Mouse (Mus musculus) hindbrain, postnatal 0 days (tissue): ENCODE results near the gene 4931414P19Rik. TPM values are rescaled to one million over a fixed set of nuclear protein-coding genes. Genes with fewer than 3 reads are reported as not detected.

Experiments used
- ATAC-seq: fragments of 200-750 bp; cut with Nextera tagmentation; 2 replicates; pipeline ENCODE4 v1.8.0; 2017; ENCODE audit warnings: mild to moderate bottlenecking, moderate TSS enrichment, moderate library complexity
- DNase-seq: peaks from one replicate; pipeline ENCODE4 v3.0.0-alpha.2; 2015; ENCODE audit warnings: low spot score
- H3K27ac ChIP-seq: fragments of 300-500 bp; sonication (generic); 2 replicates; pipeline ENCODE4 v1.5.1; 2014; ENCODE audit warnings: mild to moderate bottlenecking
- H3K27me3 ChIP-seq: fragments of 300-500 bp; sonication (generic); 2 replicates; pipeline ENCODE4 v1.6.1; 2014; ENCODE audit warnings: low read length, mixed read lengths; ENCODE audit not compliant: insufficient read depth
- H3K36me3 ChIP-seq: fragments of 300-500 bp; sonication (generic); 2 replicates; pipeline ENCODE4 v1.6.1; 2014; ENCODE audit warnings: low read length, mixed read lengths; ENCODE audit not compliant: insufficient read depth
- H3K4me1 ChIP-seq: fragments of 300-500 bp; sonication (generic); 2 replicates; pipeline ENCODE4 v1.6.1; 2014; ENCODE audit warnings: antibody characterized with exemption, low read length, mixed read lengths; ENCODE audit not compliant: insufficient read depth
- H3K4me2 ChIP-seq: fragments of 300-500 bp; sonication (generic); 2 replicates; pipeline ENCODE4 v1.6.1; 2014; ENCODE audit warnings: low read depth, mild to moderate bottlenecking, low read length, moderate library complexity, mixed read lengths
- H3K4me3 ChIP-seq: fragments of 300-500 bp; sonication (generic); 2 replicates; pipeline ENCODE4 v1.5.1; 2014; ENCODE audit warnings: low read length
- H3K9ac ChIP-seq: fragments of 300-500 bp; sonication (generic); replicated peaks from 2 replicates; pipeline ENCODE4 v1.6.1; 2014; ENCODE audit warnings: mild to moderate bottlenecking, low read length, moderate library complexity, mixed read lengths
- H3K9me3 ChIP-seq: fragments of 300-500 bp; sonication (generic); 2 replicates; pipeline ENCODE4 v1.6.1; 2016; ENCODE audit warnings: low read length, mixed read lengths
- CTCF ChIP-seq: IDR thresholded peaks from 2 replicates; pipeline ENCODE4 v1.5.1; 2016; ENCODE audit warnings: antibody characterized with exemption, control low read depth, low read depth
- WGBS: fragments of 180-500 bp; shearing (Covaris S2); extraction: QIAGEN DNeasy Blood & Tissue Kit; methylation state at CpG from one replicate; pipeline ENCODE4 v1.1.7; 2014; 5-methylcytosine and 5-hydroxymethylcytosine counted together
- polyA plus RNA-seq: library from polyadenylated mRNA; unstranded; fragments of >200 nt; fragmentation: Nextera tagmentation; extraction: Ambion mirVana; gene quantifications from 2 replicates; pipeline ENCODE4 v1.2.1, GENCODE M21; 2015
- total RNA-seq: library from RNA; depleted of rRNA; stranded (reverse); fragments of >200 nt; gene quantifications from 2 replicates; pipeline ENCODE4 v1.2.3, GENCODE M21; 2014; rRNA removed

The 4931414P19Rik gene
- total RNA-seq (4.8 and 6.8 TPM in 2 replicates), polyA plus RNA-seq (2.5 and 3.9 TPM in 2 replicates)

DNA sequence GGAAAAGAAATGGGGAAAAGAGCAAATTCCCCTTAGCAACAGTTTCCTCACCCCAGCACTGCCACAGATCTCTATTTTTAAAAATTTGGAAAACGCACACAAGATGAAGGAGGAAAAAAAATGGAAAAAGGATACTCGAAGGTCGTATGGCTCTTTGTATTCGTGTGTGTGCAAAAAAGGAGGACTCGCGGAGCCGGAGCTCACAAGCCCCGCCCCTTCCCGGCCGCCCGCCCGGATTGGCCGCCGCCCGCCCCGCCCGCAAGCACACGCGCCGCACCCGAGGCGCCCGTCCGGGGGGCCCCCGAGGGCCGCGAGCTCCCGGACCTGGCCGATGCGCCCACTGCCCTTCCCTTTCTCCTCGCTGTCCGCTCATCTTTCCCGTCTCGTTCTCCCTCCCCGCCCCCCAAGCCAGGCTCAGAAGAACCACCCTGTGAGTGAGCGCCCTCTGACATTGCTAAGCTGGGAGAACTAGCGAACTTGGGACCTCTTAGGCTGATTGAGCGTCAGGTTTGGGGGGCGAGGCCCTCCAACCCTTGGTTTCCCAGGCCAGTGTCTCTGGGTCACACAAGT is at the start of gene 4931414P19Rik:
Gene 4931414P19Rik, minus strand, starts transcription at position 242 of the 570 bp plus-strand sequence.
- Histone ChIP-seq H3K27ac (peak within 1 kb of the TSS; percentile 81), H3K4me1 (no peaks in the 10 kb centered on the region), H3K27me3 (no peaks in the 10 kb centered on the region), H3K4me2 (peak within 1 kb of the TSS; percentile 69), H3K36me3 (no peaks in the 10 kb centered on the region), H3K9me3 (no peaks in the 10 kb centered on the region), H3K4me3 (peak within 1 kb of the TSS; percentile 40), H3K9ac (peak within 1 kb of the TSS; percentile 52)
- WGBS = 4% methylated on average over 34 of the region's 39 CpGs
- peak; percentile 85 for DNase-seq
- ATAC-seq = peak; percentile 27; the same call in 1 of the 2 replicates
- TF ChIP-seq CTCF = no peak

DNA sequence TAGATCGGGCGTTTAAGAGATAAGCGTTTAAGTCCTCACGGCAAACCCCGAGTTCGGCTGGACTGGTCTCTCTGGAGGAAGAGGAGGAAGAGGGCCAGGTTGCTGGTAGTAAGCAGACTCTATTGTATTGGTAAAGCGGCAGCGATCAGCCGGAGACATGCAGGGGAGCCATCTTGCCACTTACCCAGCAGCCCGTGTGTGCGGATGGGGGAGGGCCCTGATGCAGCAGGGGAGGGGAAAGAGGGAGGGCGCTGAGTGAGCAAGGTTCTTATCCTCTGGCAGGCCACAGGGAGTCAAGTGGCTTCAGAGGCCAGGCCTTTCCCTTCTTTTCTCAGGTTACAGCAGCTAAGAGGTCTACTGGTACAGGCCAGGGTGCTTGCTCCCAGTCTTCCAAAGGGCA is 47.7 kb upstream of the 4931414P19Rik start:
- Histone ChIP-seq H3K4me2 (peak overlapping the region; percentile 82), H3K9ac (peak overlapping the region; percentile 82), H3K36me3 (peaks cover 42% of the 10 kb centered on the region), H3K4me1 (peaks cover 10% of the 10 kb centered on the region), H3K4me3 (peak overlapping the region; percentile 76), H3K27me3 (no peaks in the 10 kb centered on the region), H3K27ac (peak overlapping the region; percentile 83), H3K9me3 (no peaks in the 10 kb centered on the region)
- TF ChIP-seq CTCF = 0 out of 2 replicates have a peak, but pooled peaks have one; percentile 6
- ATAC-seq (peak; percentile 86), DNase-seq (peak; percentile 92)
- 1% methylated on average over 12 of the region's 12 CpGs for WGBS

DNA sequence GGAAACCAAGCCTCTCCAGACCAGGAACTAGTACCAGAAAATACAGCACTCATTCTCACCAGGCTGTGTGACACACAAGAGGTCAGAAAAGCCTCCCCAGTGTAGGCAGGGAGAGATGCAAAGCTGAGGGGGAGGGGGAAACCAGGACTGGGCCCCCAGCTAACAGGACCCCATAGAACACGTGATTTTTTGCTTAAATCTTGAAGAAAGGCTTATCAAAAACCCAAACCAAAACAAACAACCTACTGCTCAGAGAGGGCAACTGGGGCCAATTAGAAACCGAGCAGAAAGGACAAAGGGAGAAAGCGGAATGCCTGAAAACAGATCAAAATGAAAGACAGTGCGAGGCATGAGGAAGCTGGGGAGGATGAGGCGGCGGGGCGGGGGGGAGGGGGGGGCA is 47.0 kb upstream of the 4931414P19Rik start:
- DNase-seq (no peak), ATAC-seq (no peak)
- H3K36me3 ChIP-seq = peaks cover 49% of the 10 kb centered on the region
- peak overlapping the region; percentile 82 for H3K9ac ChIP-seq
- H3K9me3 ChIP-seq = no peaks in the 10 kb centered on the region
- TF ChIP-seq CTCF = no peak
- peak overlapping the region; percentile 82 for H3K4me2 ChIP-seq
- peak overlapping the region; percentile 83 for H3K27ac ChIP-seq
- peak overlapping the region; percentile 76 for H3K4me3 ChIP-seq
- 0% methylated on average over 7 of the region's 7 CpGs for WGBS
- peaks cover 10% of the 10 kb centered on the region for H3K4me1 ChIP-seq
- H3K27me3 ChIP-seq = no peaks in the 10 kb centered on the region

DNA sequence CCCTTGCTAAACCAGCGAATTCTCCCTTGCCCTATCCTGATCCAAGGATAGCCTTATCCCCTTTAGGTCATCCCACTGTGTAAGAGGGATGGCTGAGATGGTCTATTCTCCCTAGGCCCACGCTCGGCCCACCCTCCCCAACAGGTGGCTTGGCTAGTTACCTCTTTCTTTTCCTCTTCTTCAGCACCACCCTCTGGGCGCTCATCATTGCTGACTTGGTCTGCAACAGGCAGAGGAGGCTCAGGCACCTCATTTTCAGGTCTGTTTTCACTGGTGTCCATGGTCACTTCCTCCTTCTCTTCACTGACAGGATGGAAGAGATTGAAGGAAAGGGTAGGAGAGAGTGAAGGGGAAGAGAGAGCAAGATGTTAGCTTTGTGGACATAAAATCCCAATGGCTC is 45.8 kb upstream of the 4931414P19Rik start:
- ATAC-seq (no peak), DNase-seq (no peak)
- no peak overlapping the region for H3K4me3 ChIP-seq
- peak overlapping the region; percentile 82 for H3K4me2 ChIP-seq
- no peaks in the 10 kb centered on the region for H3K27me3 ChIP-seq
- H3K4me1 ChIP-seq = peaks cover 10% of the 10 kb centered on the region
- no peak overlapping the region for H3K27ac ChIP-seq
- no peak for TF ChIP-seq CTCF
- H3K9ac ChIP-seq = no peak overlapping the region
- WGBS = 70% methylated on average over 4 of the region's 4 CpGs
- H3K36me3 ChIP-seq = peaks cover 54% of the 10 kb centered on the region
- H3K9me3 ChIP-seq = no peaks in the 10 kb centered on the region

DNA sequence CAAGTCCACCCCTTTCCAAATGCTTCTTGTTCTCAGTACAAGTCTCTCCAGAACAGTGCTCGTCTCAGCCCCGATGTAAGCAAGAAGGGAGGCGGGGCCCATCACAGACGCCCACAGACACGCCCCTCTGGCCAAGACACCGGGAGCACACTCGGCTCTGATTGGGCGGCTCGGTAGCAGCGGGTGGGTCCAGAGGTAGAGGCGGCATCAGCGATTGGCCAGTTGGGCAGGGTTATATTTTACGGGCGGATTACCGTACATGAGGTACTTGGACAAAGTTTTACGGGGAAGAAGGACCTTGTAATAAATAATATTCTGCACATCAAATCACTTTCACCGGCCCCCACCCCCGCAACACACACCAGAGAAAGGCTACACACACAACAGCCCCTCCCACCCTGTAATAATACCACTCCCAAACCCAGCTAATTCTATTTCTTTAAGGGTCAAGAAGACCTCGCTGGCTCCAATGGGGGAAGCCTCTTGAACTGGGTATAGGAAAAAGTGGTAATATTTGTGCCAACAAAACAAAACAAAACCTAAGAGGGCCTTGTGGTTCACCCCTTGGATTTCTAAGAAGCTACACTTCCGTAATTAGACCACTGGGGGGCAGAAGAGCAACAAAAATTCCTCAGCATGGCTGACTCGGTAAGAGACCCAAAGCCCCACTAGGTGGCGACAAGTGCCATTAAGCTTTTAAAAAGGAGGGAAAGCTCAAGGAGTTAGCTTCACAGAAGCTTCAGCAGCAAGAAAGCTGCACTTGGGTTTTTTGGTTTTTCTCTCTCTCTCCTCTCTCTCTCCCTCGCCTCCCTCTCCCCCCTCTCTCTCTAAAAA is 45.0 kb upstream of the 4931414P19Rik start:
- H3K4me2 ChIP-seq = no peak overlapping the region
- no peak overlapping the region for H3K9ac ChIP-seq
- ATAC-seq (peak; percentile 42), DNase-seq (peak; percentile 97)
- no peaks in the 10 kb centered on the region for H3K9me3 ChIP-seq
- peaks cover 54% of the 10 kb centered on the region for H3K36me3 ChIP-seq
- 63% methylated on average over 23 of the region's 23 CpGs for WGBS
- peaks cover 10% of the 10 kb centered on the region for H3K4me1 ChIP-seq
- no peak overlapping the region for H3K4me3 ChIP-seq
- no peak overlapping the region for H3K27ac ChIP-seq
- peak; percentile 93 for TF ChIP-seq CTCF
- H3K27me3 ChIP-seq = no peaks in the 10 kb centered on the region

DNA sequence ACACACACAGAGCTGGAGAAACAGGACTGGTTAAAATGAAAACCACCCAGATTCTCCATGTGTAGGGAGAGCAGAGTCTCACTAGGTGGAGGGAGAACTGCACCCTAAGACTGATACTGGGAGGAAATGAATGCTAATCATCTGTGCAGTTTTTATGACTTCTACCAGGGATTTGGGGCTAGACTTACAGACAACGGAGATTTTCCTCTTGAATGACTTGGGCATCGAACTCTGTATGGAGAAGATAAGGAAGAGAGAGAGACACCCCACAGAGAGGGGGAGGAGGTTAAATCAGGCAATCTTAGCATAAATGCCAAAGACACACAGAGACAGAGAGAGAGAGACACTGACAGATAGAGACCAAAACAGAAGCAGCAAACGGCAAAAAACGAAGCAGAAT is 42.1 kb upstream of the 4931414P19Rik start:
- Histone ChIP-seq H3K27me3 (no peaks in the 10 kb centered on the region), H3K4me1 (peaks cover 7% of the 10 kb centered on the region), H3K4me3 (no peak overlapping the region), H3K27ac (no peak overlapping the region), H3K9ac (no peak overlapping the region), H3K4me2 (no peak overlapping the region), H3K36me3 (peaks cover 80% of the 10 kb centered on the region), H3K9me3 (no peaks in the 10 kb centered on the region)
- DNase-seq (no peak), ATAC-seq (no peak)
- TF ChIP-seq CTCF = no peak
- 66% methylated on average over 4 of the region's 4 CpGs for WGBS
